Mouse (Mus musculus) stomach, postnatal 0 days (tissue): ENCODE measurements around the gene Ltbr.

ENCODE experiments used
- CTCF ChIP-seq: IDR thresholded peaks from 2 replicates; pipeline ENCODE4 v1.5.1; 2016; ENCODE audit warnings: antibody characterized with exemption, low read depth, mild to moderate bottlenecking, moderate library complexity
- EP300 ChIP-seq: optimal IDR thresholded peaks from 2 replicates; pipeline ENCODE3; 2016; ENCODE audit warnings: antibody characterized with exemption

DNA sequence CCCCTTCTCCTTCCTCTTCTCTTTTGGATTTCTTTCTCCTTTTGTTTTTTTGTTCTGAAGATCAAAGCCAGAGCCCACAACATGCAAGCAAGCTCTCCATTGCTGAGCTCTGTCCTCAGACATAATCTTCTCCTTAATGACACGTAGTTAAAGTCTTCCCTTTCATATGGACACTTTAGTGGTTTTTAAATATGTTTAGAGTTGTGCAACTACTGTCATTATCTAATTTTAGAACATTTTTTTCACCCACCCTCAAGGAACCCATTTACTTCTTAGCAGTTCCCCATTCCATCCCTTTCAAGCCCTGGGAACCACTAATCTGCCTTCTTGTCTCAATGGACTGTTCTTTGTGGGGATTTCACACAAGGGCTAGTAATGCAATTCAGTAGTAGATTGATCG lies 20.7 kb upstream of the Ltbr start:
- no peak for TF ChIP-seq EP300
- no peak for TF ChIP-seq CTCF
